Mouse (Mus musculus): ENCODE results near the gene Mms19. TPM values are rescaled to one million over a fixed set of nuclear protein-coding genes. Genes with fewer than 3 reads are reported as not detected.

The Mms19 gene
- 10 to 100 TPM; 28.7 to 34.6 TPM for total RNA-seq (2021)
- long read RNA-seq, full-length matches to known transcripts, result 7 of 22 reads
- long read RNA-seq, partial matches to known transcripts, result 1 of 22 reads
- long read RNA-seq, other reads (novel, unspliced or antisense), result 14 of 22 reads

- peak; percentile 99 for DNase-seq (ENCODE audit: low spot score in 2 of 2)
Measured at GRCm38 (mm10) chr19:41980819-41981594, at the start of gene Mms19. TSS of gene Mms19 (minus strand) at chr19:41981157.

DNA sequence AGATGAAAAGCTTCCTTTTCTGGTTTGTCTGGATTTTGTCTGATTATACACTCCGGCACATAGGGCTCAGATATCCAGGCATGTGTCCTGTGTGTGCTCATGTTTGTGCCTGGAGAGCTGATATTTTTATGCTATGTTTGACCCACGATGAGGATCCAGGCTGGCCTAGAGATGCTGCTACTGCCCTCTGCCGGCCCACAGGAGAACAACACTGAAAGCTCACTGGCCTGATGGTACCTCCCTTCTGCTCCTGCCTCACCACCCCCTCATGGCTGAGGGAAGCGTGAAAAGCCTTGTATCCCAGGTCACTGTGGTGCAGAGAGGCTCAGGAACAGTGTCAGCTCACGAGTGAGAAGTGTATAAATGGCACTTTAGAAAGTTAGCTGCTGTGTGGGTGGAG lies 45.2 kb upstream of the Mms19 start:
- peak; percentile 65 to 94 for DNase-seq (ENCODE audit: low spot score in 2 of 2)

- no peak for DNase-seq (ENCODE audit: low spot score in 2 of 2)
Measured at GRCm38 (mm10) chr19:42022542-42022848, 41.5 kb upstream of the Mms19 start.

- DNase-seq (ENCODE audit: low spot score in 2 of 2), result no peak
Measured at GRCm38 (mm10) chr19:42021681-42022541, 41.0 kb upstream of the Mms19 start.

- no peak for DNase-seq (ENCODE audit: low spot score in 2 of 2)
Measured at GRCm38 (mm10) chr19:42019011-42019522, 38.1 kb upstream of the Mms19 start.

DNA sequence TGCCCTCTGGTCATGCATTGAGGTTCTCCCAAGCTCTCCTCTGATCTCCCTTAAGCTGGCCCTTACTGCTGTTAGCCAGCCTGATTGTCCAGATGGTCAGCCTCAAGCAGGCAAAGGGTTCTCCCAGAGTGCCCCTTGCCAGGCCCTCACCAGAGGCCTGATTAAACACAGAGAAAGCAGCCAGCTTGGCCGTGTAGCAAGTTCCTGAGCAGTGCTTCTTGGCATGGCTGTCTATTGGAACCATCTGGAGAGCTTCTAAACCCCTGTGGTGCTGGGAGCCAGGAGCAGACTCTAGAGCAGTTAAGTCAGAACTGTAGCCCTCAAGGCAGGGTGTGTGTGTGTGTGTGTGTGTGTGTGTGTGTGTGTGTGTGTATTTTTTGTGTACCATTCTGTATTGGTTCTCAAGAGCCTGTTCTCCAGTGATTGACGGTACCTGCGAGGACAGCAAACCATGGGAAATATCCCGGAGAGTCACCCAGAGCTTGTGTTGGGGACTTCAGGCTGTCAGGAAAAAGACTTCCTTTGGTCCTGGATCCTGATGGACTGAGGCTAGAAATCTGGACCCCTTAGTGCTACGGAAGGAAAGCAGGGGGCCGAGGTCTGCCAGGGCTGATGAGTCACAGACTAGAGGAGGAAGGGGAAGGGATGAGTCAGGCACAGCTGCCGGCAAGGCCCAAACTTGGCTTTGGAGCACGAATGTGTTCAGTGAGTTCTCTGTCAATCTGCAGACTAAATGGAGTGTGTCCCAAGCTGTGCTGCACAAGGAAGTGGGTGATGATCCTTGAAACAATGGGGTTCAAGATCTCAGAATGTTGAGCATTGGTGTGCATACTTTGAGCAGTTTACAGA lies 36.7 kb upstream of the Mms19 start:
- DNase-seq (ENCODE audit: low spot score in 2 of 2), result peak; percentile 50 to 76

DNA sequence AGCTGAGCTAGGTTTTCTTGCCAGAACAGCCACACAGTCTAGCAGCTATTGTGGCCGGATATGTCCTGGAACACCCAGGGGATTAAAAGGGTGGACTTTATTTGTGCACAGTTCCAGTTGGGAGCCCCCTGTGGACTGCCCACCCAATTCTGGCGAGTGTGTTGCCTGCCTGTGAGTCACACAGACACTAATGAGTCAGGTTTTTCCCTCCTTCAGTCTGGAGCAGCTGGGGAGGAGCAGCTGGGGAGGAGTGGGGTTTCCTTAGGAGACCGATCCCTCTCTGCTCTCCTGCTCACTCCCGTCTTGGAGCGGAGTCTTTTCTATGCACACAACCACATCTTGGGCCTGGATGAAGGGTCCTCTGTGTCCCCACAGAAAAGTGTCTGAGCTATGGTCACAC lies 35.9 kb upstream of the Mms19 start:
- peak; percentile 36 to 37 for DNase-seq (ENCODE audit: low spot score in 2 of 2)

DNA sequence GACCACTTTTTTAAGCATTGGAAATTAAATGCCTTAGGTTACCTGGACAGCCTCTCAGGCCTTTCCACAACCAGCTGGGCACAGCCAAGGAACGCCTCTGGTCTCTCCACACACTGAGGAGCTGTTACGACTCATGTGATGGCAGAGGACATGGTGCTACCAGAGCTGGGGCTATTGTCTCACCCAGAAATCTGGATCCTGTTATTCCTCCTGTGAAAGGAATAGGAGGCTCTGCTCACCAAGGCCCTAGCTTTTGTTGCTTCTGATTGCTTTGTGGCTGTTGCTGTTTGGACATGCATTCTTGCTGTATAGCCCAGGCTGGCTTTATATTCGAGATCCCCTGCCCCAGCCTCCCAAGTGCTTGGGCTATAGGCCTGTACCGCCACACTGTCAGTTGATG lies 35.3 kb upstream of the Mms19 start:
- DNase-seq (ENCODE audit: low spot score in 2 of 2), result no peak

DNA sequence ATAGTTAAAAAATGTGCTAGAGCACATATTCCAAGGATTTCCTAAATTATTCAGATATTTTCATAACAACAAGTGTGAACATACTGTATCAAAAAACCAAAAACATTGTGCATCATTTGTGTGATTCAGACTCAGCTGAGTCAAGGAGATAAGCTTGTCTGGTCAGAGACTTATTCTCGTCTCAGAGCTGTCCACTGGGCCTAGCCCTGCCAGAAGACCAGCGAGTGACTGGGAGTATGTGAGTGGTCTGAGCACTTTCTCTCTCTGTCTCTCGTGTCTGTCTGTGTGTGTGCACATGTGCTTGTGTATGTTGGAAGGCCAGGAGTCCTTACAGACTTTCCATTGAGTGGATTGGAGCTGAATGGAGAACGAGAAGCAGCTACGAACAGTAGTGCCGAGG lies 34.0 kb upstream of the Mms19 start:
- DNase-seq (ENCODE audit: low spot score in 2 of 2), result no peak

DNA sequence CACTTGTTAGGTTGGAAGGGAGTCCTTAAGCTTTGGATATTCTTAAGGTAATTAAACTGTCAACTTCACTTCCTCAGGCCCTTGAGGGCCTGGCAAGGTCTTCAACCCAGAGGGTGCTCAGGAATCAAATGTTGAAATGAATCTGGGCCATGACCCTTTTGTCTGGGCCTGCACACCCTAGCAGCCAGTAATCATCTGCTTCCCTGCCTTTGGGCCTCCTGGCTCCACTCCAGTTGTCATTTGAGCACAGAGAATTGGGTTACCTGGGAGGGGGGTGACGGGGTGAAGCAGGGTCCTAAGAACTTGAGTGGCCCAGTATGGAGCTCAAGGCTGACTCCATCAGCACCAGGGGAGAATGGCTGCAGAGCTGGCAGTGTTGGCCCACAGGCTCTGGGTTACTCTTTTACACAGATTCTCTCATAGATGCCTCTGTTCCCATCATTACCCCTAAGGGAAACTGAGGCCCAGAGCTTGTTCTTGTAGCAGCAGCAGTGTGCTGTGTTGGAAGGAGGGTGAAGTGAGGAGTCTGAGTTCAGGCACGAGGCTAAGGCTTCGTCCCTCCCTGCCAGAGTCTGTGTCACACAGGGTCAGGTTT lies 33.4 kb upstream of the Mms19 start:
- no peak for DNase-seq (ENCODE audit: low spot score in 2 of 2)

GRCm38 (mm10) chr19:42011123-42011522 lies 30.2 kb upstream of the Mms19 start:
- no peak for DNase-seq (ENCODE audit: low spot score in 2 of 2)

GRCm38 (mm10) chr19:42010436-42010835 lies 29.5 kb upstream of the Mms19 start:
- DNase-seq (ENCODE audit: low spot score in 2 of 2), result no peak

DNA sequence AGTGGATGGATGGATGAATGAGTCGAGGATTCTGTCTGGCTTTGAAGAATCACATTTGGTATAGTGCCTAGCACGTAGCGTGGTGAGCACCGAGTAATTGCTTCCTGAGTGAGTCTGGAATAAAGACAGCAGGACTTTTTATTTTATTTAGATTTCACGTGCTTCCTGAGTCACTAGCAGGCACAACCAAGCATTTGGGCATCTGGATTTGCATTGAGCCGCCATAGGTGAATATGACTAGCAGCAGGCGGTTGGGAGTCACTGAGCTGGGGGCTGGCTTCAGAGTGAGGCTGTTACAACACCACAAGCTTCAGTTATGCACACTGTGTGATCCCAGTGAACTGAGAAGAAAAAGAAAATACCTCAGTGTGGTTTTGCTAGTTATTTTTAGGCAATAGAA lies 28.1 kb upstream of the Mms19 start:
- DNase-seq (ENCODE audit: low spot score in 2 of 2), result no peak

GRCm38 (mm10) chr19:42008586-42008985 lies 27.6 kb upstream of the Mms19 start:
- DNase-seq (ENCODE audit: low spot score in 2 of 2), result no peak

DNA sequence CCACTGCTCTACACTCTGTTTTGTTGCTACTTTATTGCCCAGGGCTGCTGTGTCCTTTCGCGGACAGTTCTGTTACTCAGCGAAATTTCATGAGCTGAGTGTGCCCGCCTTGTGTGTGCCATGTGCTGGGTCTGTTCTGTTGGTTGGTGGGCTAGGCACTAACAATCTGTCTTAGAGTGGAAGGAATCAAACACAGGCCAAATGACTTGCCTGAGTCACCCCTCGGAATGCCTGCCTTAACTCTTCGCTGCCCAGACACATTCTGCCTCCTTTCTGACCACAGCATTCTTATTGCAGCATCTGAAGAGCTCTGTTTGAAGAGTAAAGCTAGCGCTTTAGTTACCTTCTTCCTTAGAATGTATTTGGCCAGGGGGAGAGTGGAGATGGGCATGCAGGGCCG lies 25.6 kb upstream of the Mms19 start:
- DNase-seq (ENCODE audit: low spot score in 2 of 2), result no peak

- no peak for DNase-seq (ENCODE audit: low spot score in 2 of 2)
Measured at GRCm38 (mm10) chr19:42005616-42006015, 24.7 kb upstream of the Mms19 start.

- DNase-seq (ENCODE audit: low spot score in 2 of 2), result no peak
Measured at GRCm38 (mm10) chr19:42004258-42004657, 23.3 kb upstream of the Mms19 start.

- DNase-seq (ENCODE audit: low spot score in 2 of 2), result no peak
Measured at GRCm38 (mm10) chr19:42001253-42001980, 20.5 kb upstream of the Mms19 start.

DNA sequence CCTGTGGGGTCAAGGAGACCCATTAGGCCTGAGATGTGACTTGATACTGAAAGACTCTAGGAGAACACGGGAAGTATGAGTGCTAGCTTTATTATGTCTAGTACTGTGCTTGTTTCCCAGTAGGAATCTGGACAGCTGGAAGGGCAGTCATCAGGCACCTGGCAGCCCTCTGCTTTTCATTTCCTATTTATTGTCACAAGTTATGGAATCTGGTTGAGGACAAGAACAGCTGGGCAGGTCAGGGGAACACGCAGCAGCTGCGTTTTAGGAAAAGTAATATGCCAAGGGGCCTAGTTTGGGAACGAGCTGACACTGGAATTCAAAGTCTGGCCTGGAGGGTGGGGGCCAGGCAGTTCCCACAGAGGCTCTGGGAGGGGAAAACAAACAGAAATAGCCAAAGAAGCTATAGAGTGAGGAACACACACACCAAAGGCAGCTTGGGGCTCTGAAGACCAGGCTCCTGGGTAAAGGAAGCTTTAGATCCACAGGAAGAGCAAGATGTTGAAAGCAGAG lies 19.5 kb upstream of the Mms19 start:
- DNase-seq (ENCODE audit: low spot score in 2 of 2), result no peak

All from layer of hippocampus, adult 18-20 months (tissue).